Mouse (Mus musculus) embryo, embryonic 10.5 days (tissue): ENCODE results near the gene Tbc1d10b.
"Not testable (repeated sequence)": the region's sequence is repeated elsewhere in the genome, so short reads cannot be mapped to it uniquely, and the experiment has no call there.

ENCODE experiments used
- DNase-seq: peaks from one replicate; pipeline ENCODE4 v3.0.0-alpha.2; 2015; ENCODE audit warnings: low spot score

Gene Tbc1d10b

GRCm38 (mm10) chr7:127208295-127208552, at the start of gene Tbc1d10b:
TSS of gene Tbc1d10b (minus strand) at chr7:127208468.
- DNase-seq = no peak

GRCm38 (mm10) chr7:127256518-127256917, 48.2 kb upstream of the Tbc1d10b start:
- DNase-seq = no peak

GRCm38 (mm10) chr7:127255965-127256364, 47.7 kb upstream of the Tbc1d10b start:
- DNase-seq = no peak

GRCm38 (mm10) chr7:127255008-127255407, 46.7 kb upstream of the Tbc1d10b start:
- no peak for DNase-seq

- peak; percentile 97 for DNase-seq
These were observed 45.8 kb upstream of the Tbc1d10b start for GRCm38 (mm10) chr7:127253821-127254769.

GRCm38 (mm10) chr7:127253341-127253740, 45.1 kb upstream of the Tbc1d10b start:
- no peak for DNase-seq

- DNase-seq = peak; percentile 68
These were observed 44.1 kb upstream of the Tbc1d10b start for GRCm38 (mm10) chr7:127252414-127252813.

GRCm38 (mm10) chr7:127250511-127250910, 42.2 kb upstream of the Tbc1d10b start:
- not testable (repeated sequence) for DNase-seq

GRCm38 (mm10) chr7:127244658-127245510, 36.6 kb upstream of the Tbc1d10b start:
- DNase-seq = no peak

- DNase-seq = peak; percentile 98
These were observed 35.8 kb upstream of the Tbc1d10b start, which contains the start of gene Zfp771 for GRCm38 (mm10) chr7:127243870-127244657. TSS of gene Zfp771 (plus strand) at chr7:127244274.

GRCm38 (mm10) chr7:127243361-127243867, 35.1 kb upstream of the Tbc1d10b start:
- DNase-seq = no peak

GRCm38 (mm10) chr7:127234777-127235176, 26.5 kb upstream of the Tbc1d10b start:
- no peak for DNase-seq

GRCm38 (mm10) chr7:127233765-127234164, 25.5 kb upstream of the Tbc1d10b start:
- no peak for DNase-seq

- DNase-seq = peak; percentile 70
These were observed 25.1 kb upstream of the Tbc1d10b start for GRCm38 (mm10) chr7:127233368-127233749.

- DNase-seq = peak; percentile 89
These were observed 24.5 kb upstream of the Tbc1d10b start, which contains the start of the genes Zfp553 and Sept1 for GRCm38 (mm10) chr7:127232622-127233367. TSS of gene Zfp553 (plus strand) at chr7:127233061. TSS of gene Sept1 (minus strand) at chr7:127233130.

GRCm38 (mm10) chr7:127231826-127232621, 23.8 kb upstream of the Tbc1d10b start:
- DNase-seq = peak; percentile 42

GRCm38 (mm10) chr7:127231376-127231775, 23.1 kb upstream of the Tbc1d10b start:
- DNase-seq = no peak

GRCm38 (mm10) chr7:127228615-127229303, 20.5 kb upstream of the Tbc1d10b start:
- peak; percentile 85 for DNase-seq
